Mouse (Mus musculus) kidney, adult 2 months (tissue): ENCODE results near the gene Kcnv2.

Experiments used
- CTCF ChIP-seq: fragments of 200-500 bp; conservative IDR thresholded peaks from 2 replicates; pipeline ENCODE4 v1.5.1; 2011; ENCODE audit warnings: low read depth, mild to moderate bottlenecking, control low read depth, low read length, moderate library complexity, mixed read lengths; ENCODE audit not compliant: insufficient read depth, insufficient read length
- POLR2A ChIP-seq: fragments of 200-500 bp; IDR thresholded peaks from one replicate; pipeline ENCODE4 v1.6.1; 2011; ENCODE audit warnings: low read depth, low read length, control low read depth

GRCm38 (mm10) chr19:27322911-27323627 is 681 bp downstream of the Kcnv2 start:
- TF ChIP-seq CTCF (no peak), POLR2A (no peak)
